Comparison of ENCODE assay signal across 8 mouse cellular contexts in genomic region chr3:15999479-15999878, GRCm38 (mm10). TPM values are rescaled to one million over a fixed set of nuclear protein-coding genes. Genes with fewer than 3 reads are reported as not detected.
"Had no signal": no experiment of that assay in that cellular context is flagged by ENCODE, and none has a peak within 500 bp of the region (broad histone marks: within the 10 kb centered on the region; RNA-seq: fewer than 3 reads in every experiment).

No protein-coding gene starts in this region.

RNA-seq across cellular contexts. Expression of gene Gm5150, which starts 6.8 kb away (rescaled TPM):
- total RNA-seq: left cerebral cortex, adult 2 months; left cerebral cortex, adult 8-10 months; left cerebral cortex, postnatal 10 days; left cerebral cortex, postnatal 14 days; left cerebral cortex, postnatal 25 days; left cerebral cortex, postnatal 36 days; left cerebral cortex, postnatal 4 days; megakaryocyte-erythroid progenitor cell, adult 5-6 weeks had no signal
